Comparison of ENCODE assay signal across 8 mouse cellular contexts in genomic region chr6:124921539-124921938, GRCm38 (mm10). TPM values are rescaled to one million over a fixed set of nuclear protein-coding genes. Genes with fewer than 3 reads are reported as not detected.
A peak's percentile ranks its signal among the peaks of the same experiment; 100 is the strongest.
DNase-seq lines count a peak whose midpoint lies in the region; ATAC-seq lines count a peak whose summit lies in the region.

No protein-coding gene starts in this region.

- no peak for DNase-seq in forebrain, embryonic 10.5 days (ENCODE audit: extremely low spot score, low spot score)
- DNase-seq in neural tube, embryonic 11.5 days (ENCODE audit: low spot score): no peak
- no peak for DNase-seq in neural tube, embryonic 10.5 days (ENCODE audit: extremely low spot score, low spot score)
- no peak for DNase-seq in limb, embryonic 10.5 days (ENCODE audit: low spot score)
- no peak for DNase-seq in retina, embryonic 14.5 days (ENCODE audit: low spot score)
- no peak for DNase-seq in adrenal gland, postnatal 14 days

- no peaks in the 10 kb centered on the region for H3K27me3 ChIP-seq in forebrain, embryonic 10.5 days (ENCODE audit: poor library complexity, severe bottlenecking)
- H3K27me3 ChIP-seq in forebrain, embryonic 16.5 days (replicated peaks; ENCODE audit: control insufficient read depth, insufficient read depth, low read length): no peaks in the 10 kb centered on the region
- no peaks in the 10 kb centered on the region for H3K27me3 ChIP-seq in neural tube, embryonic 11.5 days (ENCODE audit: control insufficient read depth, insufficient read depth, low read length)
- no peaks in the 10 kb centered on the region for H3K27me3 ChIP-seq in limb, embryonic 10.5 days (ENCODE audit: low read depth, poor library complexity, severe bottlenecking)
- H3K27me3 ChIP-seq in stomach, embryonic 16.5 days (ENCODE audit: control insufficient read depth, insufficient read depth, low read length): no peaks in the 10 kb centered on the region

- H3K36me3 ChIP-seq in forebrain, embryonic 10.5 days (replicated peaks): no peaks in the 10 kb centered on the region
- no peaks in the 10 kb centered on the region for H3K36me3 ChIP-seq in forebrain, embryonic 16.5 days (ENCODE audit: control insufficient read depth, insufficient read depth)
- H3K36me3 ChIP-seq in neural tube, embryonic 11.5 days (ENCODE audit: control insufficient read depth, insufficient read depth, low read length): no peaks in the 10 kb centered on the region
- H3K36me3 ChIP-seq in limb, embryonic 10.5 days: no peaks in the 10 kb centered on the region
- H3K36me3 ChIP-seq in stomach, embryonic 16.5 days (ENCODE audit: control insufficient read depth, insufficient read depth, low read length): no peaks in the 10 kb centered on the region

- peak overlapping the region; percentile 100 for H3K27ac ChIP-seq in forebrain, embryonic 10.5 days
- H3K27ac ChIP-seq in forebrain, embryonic 16.5 days (ENCODE audit: low read length): no peak overlapping the region; the same call in 1 of the 2 replicates
- peak overlapping the region; percentile 97; the same call in 1 of the 2 replicates for H3K27ac ChIP-seq in neural tube, embryonic 11.5 days (ENCODE audit: low read depth, low read length)
- H3K27ac ChIP-seq in limb, embryonic 10.5 days: peak overlapping the region; percentile 100
- peak overlapping the region; percentile 100; the same call in 1 of the 2 replicates for H3K27ac ChIP-seq in stomach, embryonic 16.5 days (ENCODE audit: low read length)

- H3K4me1 ChIP-seq in forebrain, embryonic 10.5 days: peaks cover 57% of the 10 kb centered on the region
- peaks cover 33% of the 10 kb centered on the region for H3K4me1 ChIP-seq in forebrain, embryonic 16.5 days (replicated peaks; ENCODE audit: control insufficient read depth, insufficient read depth, low read length)
- peaks cover 23% of the 10 kb centered on the region for H3K4me1 ChIP-seq in neural tube, embryonic 11.5 days (ENCODE audit: control insufficient read depth, insufficient read depth, low read length)
- H3K4me1 ChIP-seq in limb, embryonic 10.5 days: peaks cover 66% of the 10 kb centered on the region
- peaks cover 44% of the 10 kb centered on the region for H3K4me1 ChIP-seq in stomach, embryonic 16.5 days (ENCODE audit: control insufficient read depth, insufficient read depth, low read length)

- no peak overlapping the region for H3K9ac ChIP-seq in forebrain, embryonic 16.5 days (replicated peaks; ENCODE audit: low read depth, low read length)
- no peak overlapping the region for H3K9ac ChIP-seq in neural tube, embryonic 11.5 days (ENCODE audit: low read length)
- H3K9ac ChIP-seq in stomach, embryonic 16.5 days (ENCODE audit: low read length): no peak overlapping the region

- H3K9me3 ChIP-seq in forebrain, embryonic 10.5 days: no peaks in the 10 kb centered on the region
- no peaks in the 10 kb centered on the region for H3K9me3 ChIP-seq in forebrain, embryonic 16.5 days (ENCODE audit: control insufficient read depth, low read length)
- H3K9me3 ChIP-seq in neural tube, embryonic 11.5 days (ENCODE audit: control insufficient read depth, low read length): no peaks in the 10 kb centered on the region
- H3K9me3 ChIP-seq in limb, embryonic 10.5 days (replicated peaks): no peaks in the 10 kb centered on the region
- H3K9me3 ChIP-seq in stomach, embryonic 16.5 days (replicated peaks; ENCODE audit: control insufficient read depth, low read length): no peaks in the 10 kb centered on the region

- ATAC-seq in forebrain, embryonic 16.5 days: no peak
- ATAC-seq in neural tube, embryonic 11.5 days (ENCODE audit: insufficient read depth, low FRiP score, low TSS enrichment): no peak
- no peak for ATAC-seq in stomach, embryonic 16.5 days (ENCODE audit: insufficient read depth, low FRiP score)

- H3K4me3 ChIP-seq in forebrain, embryonic 10.5 days: no peak overlapping the region
- H3K4me3 ChIP-seq in forebrain, embryonic 16.5 days (replicated peaks; ENCODE audit: low read length): no peak overlapping the region
- no peak overlapping the region for H3K4me3 ChIP-seq in neural tube, embryonic 11.5 days (ENCODE audit: low read depth, low read length)
- H3K4me3 ChIP-seq in limb, embryonic 10.5 days: no peak overlapping the region
- no peak overlapping the region for H3K4me3 ChIP-seq in stomach, embryonic 16.5 days (replicated peaks; ENCODE audit: low read length)

- H3K4me2 ChIP-seq in forebrain, embryonic 16.5 days (ENCODE audit: low read length): no peak overlapping the region
- H3K4me2 ChIP-seq in neural tube, embryonic 11.5 days (ENCODE audit: low read depth): no peak overlapping the region
- H3K4me2 ChIP-seq in stomach, embryonic 16.5 days (ENCODE audit: low read depth, low read length): no peak overlapping the region

- 78% methylated on average over 4 of the region's 4 CpGs for WGBS in forebrain, embryonic 10.5 days
- WGBS in forebrain, embryonic 16.5 days: 62% methylated on average over 4 of the region's 4 CpGs
- WGBS in neural tube, embryonic 11.5 days: 63% methylated on average over 4 of the region's 4 CpGs
- 77% methylated on average over 4 of the region's 4 CpGs for WGBS in limb, embryonic 10.5 days
- WGBS in stomach, embryonic 16.5 days: 57% methylated on average over 4 of the region's 4 CpGs

RNA-seq across cellular contexts. Expression of gene Ptms, which starts 1.6 kb away (rescaled TPM):
- polyA plus RNA-seq in forebrain, embryonic 10.5 days (2016; fragmentation: Nextera tagmentation; extraction: Ambion mirVana): 218 and 224 TPM in 2 replicates
- 666 and 701 TPM in 2 replicates for polyA plus RNA-seq in forebrain, embryonic 16.5 days (2015; fragmentation: Nextera tagmentation; extraction: Ambion mirVana)
- 345 and 381 TPM in 2 replicates for polyA plus RNA-seq in neural tube, embryonic 11.5 days (2014; fragmentation: Nextera tagmentation; extraction: Ambion mirVana)
- 144 and 208 TPM in 2 replicates for polyA plus RNA-seq in limb, embryonic 10.5 days (2016; fragmentation: Nextera tagmentation; extraction: Ambion mirVana)
- 177 and 180 TPM in 2 replicates for polyA plus RNA-seq in stomach, embryonic 16.5 days (2015; fragmentation: Nextera tagmentation; extraction: Ambion mirVana)
- 917 and 925 TPM in 2 replicates for total RNA-seq in adrenal gland, postnatal 14 days (2021)

RNA-seq across cellular contexts. Expression of gene Mlf2, which starts 9.6 kb away (rescaled TPM):
- polyA plus RNA-seq in forebrain, embryonic 10.5 days (2016; fragmentation: Nextera tagmentation; extraction: Ambion mirVana): 388 and 398 TPM in 2 replicates
- 459 and 463 TPM in 2 replicates for polyA plus RNA-seq in forebrain, embryonic 16.5 days (2015; fragmentation: Nextera tagmentation; extraction: Ambion mirVana)
- 468 and 513 TPM in 2 replicates for polyA plus RNA-seq in neural tube, embryonic 11.5 days (2014; fragmentation: Nextera tagmentation; extraction: Ambion mirVana)
- polyA plus RNA-seq in limb, embryonic 10.5 days (2016; fragmentation: Nextera tagmentation; extraction: Ambion mirVana): 428 and 433 TPM in 2 replicates
- 283 and 299 TPM in 2 replicates for polyA plus RNA-seq in stomach, embryonic 16.5 days (2015; fragmentation: Nextera tagmentation; extraction: Ambion mirVana)
- total RNA-seq in adrenal gland, postnatal 14 days (2021): 274 and 276 TPM in 2 replicates

RNA-seq across cellular contexts. Expression of gene Lag3, which starts 10.0 kb away (rescaled TPM):
- 0.76 and 0.88 TPM in 2 replicates for polyA plus RNA-seq in forebrain, embryonic 10.5 days (2016; fragmentation: Nextera tagmentation; extraction: Ambion mirVana)
- polyA plus RNA-seq in forebrain, embryonic 16.5 days (2015; fragmentation: Nextera tagmentation; extraction: Ambion mirVana): 1.7 and 2.9 TPM in 2 replicates
- polyA plus RNA-seq in neural tube, embryonic 11.5 days (2014; fragmentation: Nextera tagmentation; extraction: Ambion mirVana): 1.4 and 1.7 TPM in 2 replicates
- polyA plus RNA-seq in limb, embryonic 10.5 days (2016; fragmentation: Nextera tagmentation; extraction: Ambion mirVana): 0.88 and 1.6 TPM in 2 replicates
- 1.2 and 1.3 TPM in 2 replicates for polyA plus RNA-seq in stomach, embryonic 16.5 days (2015; fragmentation: Nextera tagmentation; extraction: Ambion mirVana)
- 1.5 and 2.5 TPM in 2 replicates for total RNA-seq in adrenal gland, postnatal 14 days (2021)

RNA-seq across cellular contexts. Expression of gene Cd4, which starts 33.5 kb away (rescaled TPM):
- polyA plus RNA-seq in forebrain, embryonic 10.5 days (2016; fragmentation: Nextera tagmentation; extraction: Ambion mirVana): 0.17 TPM in 1 of 2 replicates, not detected in the other
- polyA plus RNA-seq in forebrain, embryonic 16.5 days (2015; fragmentation: Nextera tagmentation; extraction: Ambion mirVana): 0.06 and 0.30 TPM in 2 replicates
- polyA plus RNA-seq in neural tube, embryonic 11.5 days (2014; fragmentation: Nextera tagmentation; extraction: Ambion mirVana): 0.07 TPM in 1 of 2 replicates, not detected in the other
- not detected in 2 replicates for polyA plus RNA-seq in limb, embryonic 10.5 days (2016; fragmentation: Nextera tagmentation; extraction: Ambion mirVana)
- polyA plus RNA-seq in stomach, embryonic 16.5 days (2015; fragmentation: Nextera tagmentation; extraction: Ambion mirVana): 0.46 TPM in 2 replicates
- total RNA-seq in adrenal gland, postnatal 14 days (2021): 1.4 and 13.0 TPM in 2 replicates

RNA-seq across cellular contexts. Expression of gene Cops7a, which starts 43.8 kb away (rescaled TPM):
- 136 and 143 TPM in 2 replicates for polyA plus RNA-seq in forebrain, embryonic 10.5 days (2016; fragmentation: Nextera tagmentation; extraction: Ambion mirVana)
- 94.4 and 96.7 TPM in 2 replicates for polyA plus RNA-seq in forebrain, embryonic 16.5 days (2015; fragmentation: Nextera tagmentation; extraction: Ambion mirVana)
- 110 and 118 TPM in 2 replicates for polyA plus RNA-seq in neural tube, embryonic 11.5 days (2014; fragmentation: Nextera tagmentation; extraction: Ambion mirVana)
- 141 and 150 TPM in 2 replicates for polyA plus RNA-seq in limb, embryonic 10.5 days (2016; fragmentation: Nextera tagmentation; extraction: Ambion mirVana)
- polyA plus RNA-seq in stomach, embryonic 16.5 days (2015; fragmentation: Nextera tagmentation; extraction: Ambion mirVana): 140 and 156 TPM in 2 replicates
- 117 and 122 TPM in 2 replicates for total RNA-seq in adrenal gland, postnatal 14 days (2021)
